Mouse (Mus musculus) bone marrow, adult 2 months (tissue): ENCODE measurements at regions not wholly inside any gene's neighbourhood (a gene's known extent, or its start where the extent isn't known, plus 50 kb on each side); places are given as distances from the start of the nearest gene placed in this dataset.

Experiments used
- CTCF ChIP-seq: fragments of 200-500 bp; IDR thresholded peaks from 2 replicates; pipeline ENCODE4 v1.5.1; 2011; ENCODE audit warnings: low read length, control low read depth; ENCODE audit not compliant: control insufficient read depth, insufficient read depth
- POLR2A ChIP-seq: fragments of 200-500 bp; IDR thresholded peaks from 2 replicates; pipeline ENCODE4 v1.6.1; 2011; ENCODE audit warnings: low read depth, mild to moderate bottlenecking, control low read depth, low read length, borderline replicate concordance; ENCODE audit not compliant: control insufficient read depth

GRCm38 (mm10) chr1:155041592-155041991 lies 57.8 kb downstream of the Ier5 start:
- no peak for TF ChIP-seq POLR2A
- TF ChIP-seq CTCF: no peak
